Mouse (Mus musculus): ENCODE data around the gene Mrpl27. TPM values are rescaled to one million over a fixed set of nuclear protein-coding genes. Genes with fewer than 3 reads are reported as not detected.

The Mrpl27 gene
- total and polyA plus RNA-seq, 3 experiments: 95.2 to 139 (median 104) TPM

GRCm38 (mm10) chr11:94622162-94622561 lies 31.4 kb upstream of the Mrpl27 start:
- H3K27me3 ChIP-seq (replicated peaks): no peaks in the 10 kb centered on the region
- dilution Hi-C loops (cut with MboI; ENCODE audit: extremely low pct_ligation_motif_present, extremely low pct_unique_long_range_greater_than_20kb, low sequenced_read_pairs) (no loop called here), in situ Hi-C loops (cut with MboI; ENCODE audit: low pct_ligation_motif_present, low pct_unique_long_range_greater_than_20kb, low sequenced_read_pairs) (no loop called here)
- H3K4me1 ChIP-seq (ENCODE audit: control insufficient read depth in 1 of 2, insufficient read depth in 2 of 2): peaks cover 9 to 21% of the 10 kb centered on the region in 2 experiments
- peak; percentile 66 for DNase-seq (ENCODE audit: extremely low read depth)
- no peak overlapping the region for H3K27ac ChIP-seq (ENCODE audit: insufficient read depth, low read depth)
- H3K4me2 ChIP-seq (ENCODE audit: insufficient read depth, low read depth, poor library complexity, severe bottlenecking): peak overlapping the region; percentile 7
- no peak overlapping the region for H3K4me3 ChIP-seq (replicated peaks in 1 of 3; ENCODE audit: low read depth in 2 of 3, low read length in 2 of 3, poor library complexity in 1 of 3)
- no peaks in the 10 kb centered on the region for H3K79me2 ChIP-seq (replicated peaks; ENCODE audit: control insufficient read depth, extremely low read depth, insufficient read depth, poor library complexity, severe bottlenecking)
- peaks cover 10% of the 10 kb centered on the region for H3K9me3 ChIP-seq (replicated peaks; ENCODE audit: low read length)
- H3K9ac ChIP-seq (ENCODE audit: insufficient read depth, low read depth): no peak overlapping the region
- H3K36me3 ChIP-seq (replicated peaks in 1 of 2; ENCODE audit: control insufficient read depth in 1 of 2, insufficient read depth in 1 of 2, low read length in 1 of 2): no peaks in the 10 kb centered on the region
- TF ChIP-seq POLR2AphosphoS2 (IDR thresholded peaks at IDR 0.05; ENCODE audit: low read depth, low read length) (no peak), CTCF (conservative IDR thresholded peaks at IDR 0.05 in 1 of 2, IDR thresholded peaks at IDR 0.05 in 1 of 2; ENCODE audit: low read depth in 2 of 2, low read length in 2 of 2) (peak in 1 of 2 experiments; percentile 12; a peak in 1 of 4 replicates), ZNF384 (IDR thresholded peaks at IDR 0.05; ENCODE audit: low read depth, low read length) (peak; percentile 44), JUND (conservative IDR thresholded peaks at IDR 0.05; ENCODE audit: low read depth, low read length) (peak; percentile 99), MAFK (IDR thresholded peaks at IDR 0.05; ENCODE audit: insufficient replicate concordance, low read length) (peak; percentile 60; the same call in 1 of the 2 replicates), ZMIZ1 (IDR thresholded peaks at IDR 0.05; ENCODE audit: low read depth, low read length) (no peak), MYC (IDR thresholded peaks at IDR 0.05; ENCODE audit: low read depth, low read length) (0 out of 2 replicates have a peak, but pooled peaks have one; percentile 57), TCF12 (IDR thresholded peaks at IDR 0.05; ENCODE audit: low read depth, low read length) (peak; percentile 58; the same call in 1 of the 2 replicates), BHLHE40 (IDR thresholded peaks at IDR 0.05; ENCODE audit: low read depth, low read length) (peak; percentile 60), JUN (IDR thresholded peaks at IDR 0.05; ENCODE audit: insufficient read depth, low read depth, low read length) (peak; percentile 96), IRF4 (IDR thresholded peaks at IDR 0.05; ENCODE audit: low read depth, low read length) (peak; percentile 96), ZC3H11A (IDR thresholded peaks at IDR 0.05; ENCODE audit: low read depth, low read length) (no peak), EP300 (IDR thresholded peaks at IDR 0.05; ENCODE audit: low read length) (peak; percentile 92)

GRCm38 (mm10) chr11:94629199-94629883 lies 24.2 kb upstream of the Mrpl27 start, which contains the start of gene Lrrc59:
Gene Lrrc59 (plus strand): TSS chr11:94629767.
- in situ Hi-C loops (cut with MboI; ENCODE audit: low pct_ligation_motif_present, low pct_unique_long_range_greater_than_20kb, low sequenced_read_pairs): no loop called here
- peak; percentile 82; the same call in 1 of the 2 replicates for TF ChIP-seq MXI1 (IDR thresholded peaks at IDR 0.05; ENCODE audit: low read depth, low read length)
- no peak for TF ChIP-seq USF2 (conservative IDR thresholded peaks at IDR 0.05; ENCODE audit: low read depth, low read length)
- peak; percentile 55; the same call in 1 of the 2 replicates for TF ChIP-seq BHLHE40 (IDR thresholded peaks at IDR 0.05; ENCODE audit: low read depth, low read length)
- peak; percentile 57; the same call in 1 of the 2 replicates for TF ChIP-seq CHD2 (IDR thresholded peaks at IDR 0.05; ENCODE audit: low read length)
- no peak for TF ChIP-seq ZKSCAN1 (IDR thresholded peaks at IDR 0.05; ENCODE audit: borderline replicate concordance, low read depth, low read length)
- TF ChIP-seq CTCF (conservative IDR thresholded peaks at IDR 0.05 in 1 of 2, IDR thresholded peaks at IDR 0.05 in 1 of 2; ENCODE audit: low read depth in 2 of 2, low read length in 2 of 2): peak; percentile 84 to 99
- TF ChIP-seq MAZ (IDR thresholded peaks at IDR 0.05; ENCODE audit: low read depth, low read length): peak; percentile 52; the same call in 1 of the 2 replicates
- peak; percentile 37; the same call in 1 of the 2 replicates for TF ChIP-seq POLR2AphosphoS2 (IDR thresholded peaks at IDR 0.05; ENCODE audit: low read depth, low read length)
- peak; percentile 57 for TF ChIP-seq SMC3 (IDR thresholded peaks at IDR 0.05; ENCODE audit: low read depth, low read length)
- TF ChIP-seq HCFC1 (IDR thresholded peaks at IDR 0.05; ENCODE audit: low read depth, low read length): peak; percentile 91
- peak; percentile 99 for TF ChIP-seq ELF1 (IDR thresholded peaks at IDR 0.05; ENCODE audit: low read depth, low read length)
- TF ChIP-seq RCOR1 (conservative IDR thresholded peaks at IDR 0.05; ENCODE audit: low read depth, low read length): no peak
- TF ChIP-seq JUND (conservative IDR thresholded peaks at IDR 0.05; ENCODE audit: low read depth, low read length): no peak
- no peak for TF ChIP-seq JUN (IDR thresholded peaks at IDR 0.05; ENCODE audit: insufficient read depth, low read depth, low read length)
- TF ChIP-seq NELFE (IDR thresholded peaks at IDR 0.05; ENCODE audit: low read depth, low read length): peak; percentile 93
- peak; percentile 42 for TF ChIP-seq ETS1 (conservative IDR thresholded peaks at IDR 0.05; ENCODE audit: low read depth, low read length)
- TF ChIP-seq IRF4 (IDR thresholded peaks at IDR 0.05; ENCODE audit: low read depth, low read length): peak; percentile 85
- peak; percentile 64; the same call in 1 of the 2 replicates for TF ChIP-seq TBP (conservative IDR thresholded peaks at IDR 0.05; ENCODE audit: low read depth, low read length)
- peak; percentile 25 for TF ChIP-seq RAD21 (IDR thresholded peaks at IDR 0.05; ENCODE audit: low read depth, low read length)
- TF ChIP-seq PAX5 (IDR thresholded peaks at IDR 0.05; ENCODE audit: low read length): no peak
- TF ChIP-seq MAFK (IDR thresholded peaks at IDR 0.05; ENCODE audit: insufficient replicate concordance, low read length): 0 out of 2 replicates have a peak, but pooled peaks have one; percentile 16
- TF ChIP-seq MEF2A (IDR thresholded peaks at IDR 0.05; ENCODE audit: borderline replicate concordance, low read depth, low read length): peak; percentile 90
- TF ChIP-seq TCF12 (IDR thresholded peaks at IDR 0.05; ENCODE audit: low read depth, low read length): peak; percentile 98

More at GRCm38 (mm10) chr11:94629199-94629883, 24.2 kb upstream of the Mrpl27 start, which contains the start of gene Lrrc59:
- dilution Hi-C loops (cut with MboI; ENCODE audit: extremely low pct_ligation_motif_present, extremely low pct_unique_long_range_greater_than_20kb, low sequenced_read_pairs): no loop called here
- Histone ChIP-seq H3K4me1 (ENCODE audit: control insufficient read depth in 1 of 2, insufficient read depth in 2 of 2) (peaks cover 2 to 29% of the 10 kb centered on the region in 2 experiments; a peak in 2 of 4 replicates), H3K4me2 (ENCODE audit: insufficient read depth, low read depth, poor library complexity, severe bottlenecking) (peak within 1 kb of the TSS; percentile 90), H3K27ac (ENCODE audit: insufficient read depth, low read depth) (peak within 1 kb of the TSS; percentile 53), H3K27me3 (replicated peaks) (no peaks in the 10 kb centered on the region), H3K4me3 (replicated peaks in 1 of 3; ENCODE audit: low read depth in 2 of 3, low read length in 2 of 3, poor library complexity in 1 of 3) (peak within 1 kb of the TSS; percentile 65 to 93 (median 89)), H3K9ac (ENCODE audit: insufficient read depth, low read depth) (peak within 1 kb of the TSS; percentile 93), H3K36me3 (replicated peaks in 1 of 2; ENCODE audit: control insufficient read depth in 1 of 2, insufficient read depth in 1 of 2, low read length in 1 of 2) (peaks cover 22 to 34% of the 10 kb centered on the region in 2 experiments), H3K9me3 (replicated peaks; ENCODE audit: low read length) (no peaks in the 10 kb centered on the region), H3K79me2 (replicated peaks; ENCODE audit: control insufficient read depth, extremely low read depth, insufficient read depth, poor library complexity, severe bottlenecking) (peaks cover 42% of the 10 kb centered on the region)
- DNase-seq (ENCODE audit: extremely low read depth): peak; percentile 93
